Mouse (Mus musculus) regulatory T cell (primary cell): ENCODE results near the gene Ppp1cc.
"Not testable (repeated sequence)": the region's sequence is repeated elsewhere in the genome, so short reads cannot be mapped to it uniquely, and the experiment has no call there.

Experiments
- in situ Hi-C: fragments of 300-600 bp; cut with MboI, MseI; formaldehyde crosslinking; loops from one replicate; pipeline ENCODE4 v1.15.1; 2025; ENCODE audit warnings: high pct_unique_total_duplicates

The Ppp1cc gene

DNA sequence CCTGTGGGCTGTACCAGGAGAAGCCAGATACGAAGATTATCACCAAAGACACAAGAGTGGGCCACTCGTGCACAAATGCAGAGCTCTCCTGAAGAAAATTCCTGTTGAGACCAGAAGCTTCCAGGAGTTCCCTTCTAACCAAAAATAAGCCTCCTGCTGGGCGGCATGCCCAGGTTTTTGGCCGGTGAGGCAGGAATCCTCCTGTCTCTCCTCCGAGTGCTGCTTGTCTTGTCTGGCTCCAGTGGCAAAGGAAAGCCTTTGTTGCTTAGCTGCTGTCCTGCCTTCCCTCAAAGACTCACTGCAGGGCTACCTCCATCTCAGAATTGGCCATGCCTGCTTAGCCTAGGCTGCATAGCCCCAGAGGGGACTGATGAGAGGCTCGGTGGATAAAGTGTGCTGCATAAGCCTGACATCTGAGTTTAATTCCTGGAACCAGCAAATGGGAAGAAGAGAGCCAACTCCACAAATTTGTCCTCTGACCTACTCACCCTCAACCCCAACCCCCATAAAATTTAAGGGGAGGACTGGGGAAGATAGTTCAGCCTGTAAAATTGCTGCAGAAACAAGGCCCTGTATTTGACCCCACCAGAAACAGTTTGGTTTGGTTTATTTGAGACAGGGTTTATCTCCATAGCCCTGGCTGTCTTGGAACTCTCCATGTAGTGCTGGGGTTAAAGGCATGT lies 7.3 kb downstream of the Ppp1cc start:
- in situ Hi-C loops, result loop anchor here (5.0 kb wide), 1 partner anchor 33 kb away; no protein-coding TSS in a partner anchor

GRCm38 (mm10) chr5:122166636-122167161 lies 8.6 kb downstream of the Ppp1cc start:
- in situ Hi-C loops, result loop anchor here (5.0 kb wide), 1 partner anchor 34 kb away; no protein-coding TSS in a partner anchor

DNA sequence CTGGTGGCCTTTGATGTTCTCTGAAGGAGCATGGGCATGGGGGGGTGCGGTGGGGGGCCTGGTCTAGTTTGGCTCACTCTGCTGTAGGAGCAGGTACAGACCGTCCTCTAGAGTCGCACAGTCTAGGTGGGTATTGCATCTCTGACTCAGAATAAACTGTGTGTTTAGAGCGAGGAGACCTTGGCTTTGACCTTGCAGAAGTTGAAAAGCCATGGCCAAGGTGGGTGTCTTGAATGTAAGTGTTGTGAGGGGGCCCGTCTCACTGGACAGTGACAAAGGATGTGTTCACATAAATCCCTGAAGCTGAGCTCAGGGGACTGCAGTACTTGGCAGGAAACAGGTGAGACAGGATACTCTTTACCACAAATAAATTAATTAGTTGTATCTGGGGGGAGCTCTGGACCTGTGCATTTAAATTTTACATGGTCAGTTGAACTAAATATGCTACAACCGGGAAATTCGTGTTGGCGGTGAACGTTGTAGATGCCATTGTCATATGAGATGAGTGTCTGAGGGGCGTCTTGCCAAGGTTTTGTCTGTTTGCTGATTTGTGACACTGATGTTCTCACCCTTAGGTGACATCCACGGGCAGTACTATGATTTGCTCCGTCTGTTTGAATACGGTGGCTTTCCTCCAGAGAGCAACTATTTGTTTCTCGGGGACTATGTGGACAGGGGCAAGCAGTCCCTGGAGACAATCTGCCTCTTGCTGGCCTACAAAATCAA lies 10.4 kb downstream of the Ppp1cc start:
- in situ Hi-C loops, result loop anchor here (5.0 kb wide), 1 partner anchor 36 kb away; no protein-coding TSS in a partner anchor

DNA sequence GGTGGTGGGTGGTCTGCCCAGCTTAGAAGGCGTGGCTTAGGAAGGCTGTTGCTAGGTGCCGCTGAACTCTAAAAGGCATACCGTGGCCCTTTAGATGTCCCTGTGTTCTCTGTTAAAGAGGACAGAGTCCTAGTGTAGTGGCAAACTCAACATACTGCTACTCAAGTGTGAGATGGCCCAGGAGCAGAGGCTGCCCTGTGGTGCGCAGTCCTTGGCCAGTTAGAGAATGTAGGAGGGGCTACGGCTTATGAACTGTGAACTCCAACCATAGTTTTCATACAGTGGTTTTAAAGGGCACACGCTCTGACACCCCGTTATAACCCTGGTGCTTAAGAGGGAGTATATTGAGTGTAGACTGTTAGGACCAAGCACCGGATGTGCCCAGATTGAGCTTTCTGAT lies 13.0 kb downstream of the Ppp1cc start:
- in situ Hi-C loops, result no loop called here

DNA sequence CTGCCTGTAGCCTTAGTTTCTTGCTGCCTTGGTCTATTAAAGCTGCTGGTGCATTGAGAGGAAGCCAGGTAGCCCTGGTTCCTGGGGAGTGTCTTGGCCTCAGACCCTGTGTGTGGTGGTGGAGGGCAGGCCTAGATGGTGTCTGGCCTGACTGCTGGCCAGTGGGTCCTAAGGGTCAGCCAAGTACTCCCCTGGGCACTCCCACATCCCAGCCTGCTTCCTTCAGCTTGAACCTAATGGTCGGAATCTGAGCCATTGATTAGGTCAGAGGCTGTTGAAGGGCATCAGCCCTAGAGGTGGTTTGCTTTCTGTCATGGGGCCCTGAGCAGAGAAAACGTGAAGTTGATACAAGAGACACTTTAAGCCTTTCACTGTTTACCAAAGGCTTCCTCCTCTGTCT lies 17.3 kb downstream of the Ppp1cc start:
- in situ Hi-C loops, result no loop called here

- in situ Hi-C loops, result no loop called here
Measured at GRCm38 (mm10) chr5:122175961-122176360, 17.9 kb downstream of the Ppp1cc start.

- in situ Hi-C loops, result no loop called here
Measured at GRCm38 (mm10) chr5:122176398-122176797, 18.3 kb downstream of the Ppp1cc start.

GRCm38 (mm10) chr5:122179665-122180064 lies 21.6 kb downstream of the Ppp1cc start:
- in situ Hi-C loops, result no loop called here

DNA sequence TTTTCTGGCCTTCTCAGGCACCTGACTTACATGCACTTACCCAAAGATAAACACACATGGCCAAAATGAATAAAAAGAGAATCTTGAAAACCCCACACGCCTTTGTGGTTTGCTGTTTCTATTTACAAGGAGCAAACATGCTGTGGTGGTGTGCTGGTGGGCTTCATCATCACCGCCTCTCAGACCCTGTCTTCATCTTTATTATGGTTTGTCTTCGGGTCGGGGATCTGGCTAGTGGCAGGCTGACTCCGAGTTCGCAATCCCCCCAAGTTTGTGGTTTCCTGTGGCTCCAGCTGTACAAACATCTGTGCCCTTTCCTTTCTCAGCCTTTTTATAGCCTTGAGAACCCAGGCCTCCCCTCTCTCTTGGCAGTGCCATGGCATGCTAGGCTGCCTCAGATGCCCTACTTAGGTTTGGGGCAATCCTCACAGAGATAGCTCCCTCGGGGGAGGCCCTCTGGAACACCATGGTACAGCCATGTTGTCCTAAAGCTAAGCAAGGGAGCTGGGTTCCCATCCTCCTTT lies 26.3 kb downstream of the Ppp1cc start:
- in situ Hi-C loops, result no loop called here

DNA sequence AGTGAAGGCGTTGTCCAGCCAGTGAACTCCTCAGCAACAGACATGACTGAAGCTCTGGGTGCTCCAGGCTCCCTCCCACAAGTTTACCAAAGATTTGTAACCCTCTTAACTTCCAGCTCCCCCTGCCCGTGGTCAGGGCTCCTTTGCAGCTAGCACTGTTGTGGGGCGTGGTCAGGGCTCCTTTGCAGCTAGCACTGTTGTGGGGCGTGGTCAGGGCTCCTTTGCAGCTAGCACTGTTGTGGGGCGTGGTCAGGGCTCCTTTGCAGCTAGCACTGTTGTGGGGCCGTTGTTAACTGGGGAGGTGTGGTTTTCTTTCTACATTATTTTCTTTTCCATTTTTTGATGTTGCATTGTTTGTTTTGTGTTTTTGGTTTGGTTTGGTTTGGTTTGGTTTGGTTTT lies 26.8 kb downstream of the Ppp1cc start:
- in situ Hi-C loops, result not testable (repeated sequence)

DNA sequence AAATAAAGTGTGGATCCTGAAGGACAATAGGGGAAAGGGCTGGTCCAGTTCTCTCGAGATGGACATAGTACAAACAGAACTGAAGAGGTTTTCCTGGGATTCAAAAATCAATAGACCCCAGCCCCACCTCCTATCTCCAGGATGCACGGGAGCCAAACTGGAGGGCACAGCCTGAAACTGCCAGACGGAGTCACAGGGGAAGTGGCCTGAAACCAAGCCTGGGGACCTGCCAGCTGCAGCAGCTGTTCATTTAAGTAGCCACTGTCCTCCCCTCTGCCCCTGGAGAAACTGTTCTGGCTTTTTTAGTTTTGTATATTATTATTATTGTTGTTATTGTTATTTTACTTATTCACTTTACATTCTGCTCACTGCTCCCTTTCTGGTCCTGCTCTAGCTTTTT lies 31.0 kb downstream of the Ppp1cc start:
- in situ Hi-C loops, result no loop called here

GRCm38 (mm10) chr5:122190465-122190864 lies 32.4 kb downstream of the Ppp1cc start:
- in situ Hi-C loops, result no loop called here

- in situ Hi-C loops, result no loop called here
Measured at GRCm38 (mm10) chr5:122191269-122192063, 33.4 kb downstream of the Ppp1cc start.

DNA sequence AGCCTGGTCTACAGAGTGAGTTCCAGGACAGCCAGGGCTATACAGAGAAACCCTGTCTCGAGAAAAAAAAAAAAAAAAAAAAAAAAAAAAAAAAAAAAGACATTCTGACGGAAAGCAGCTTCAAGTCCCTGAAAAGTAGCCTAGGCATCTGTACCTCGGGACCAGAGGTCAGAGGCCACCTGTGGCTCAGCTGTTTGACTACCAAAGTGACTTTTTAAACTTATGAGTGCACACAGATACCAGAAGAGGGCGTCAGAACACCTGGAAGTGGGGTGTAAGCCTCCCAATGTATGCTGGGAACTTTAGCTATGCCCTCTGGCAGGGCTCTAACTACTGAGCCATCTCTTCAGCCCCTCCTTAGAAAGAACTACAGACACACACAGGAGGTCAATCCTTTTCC lies 34.3 kb downstream of the Ppp1cc start:
- in situ Hi-C loops, result no loop called here

- in situ Hi-C loops, result no loop called here
Measured at GRCm38 (mm10) chr5:122200872-122201271, 42.8 kb downstream of the Ppp1cc start.

DNA sequence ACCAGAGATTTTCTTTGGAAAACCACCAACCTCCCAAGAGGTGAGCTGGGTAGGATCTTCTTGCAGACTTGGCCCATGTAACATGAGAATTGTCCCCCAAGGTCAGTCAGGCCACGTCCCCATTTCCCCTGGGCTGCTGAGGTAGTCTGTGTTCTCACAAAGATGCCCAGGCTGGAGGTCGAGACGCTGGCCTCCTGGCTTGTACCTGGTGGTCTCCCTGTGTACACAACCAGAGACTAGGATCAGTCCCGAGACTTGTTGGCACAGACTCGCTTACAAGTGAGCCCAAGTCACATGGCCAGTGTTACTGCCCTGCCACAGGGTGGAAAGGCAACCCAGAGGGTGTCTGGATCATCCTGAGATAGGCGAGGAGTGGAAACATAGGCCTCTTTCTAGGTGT lies 43.8 kb downstream of the Ppp1cc start:
- in situ Hi-C loops, result no loop called here

GRCm38 (mm10) chr5:122204180-122204579 lies 46.1 kb downstream of the Ppp1cc start:
- in situ Hi-C loops, result no loop called here

- in situ Hi-C loops, result no loop called here
Measured at GRCm38 (mm10) chr5:122206475-122206874, 48.4 kb downstream of the Ppp1cc start, which contains the start of gene Hvcn1. Gene Hvcn1, plus strand, starts transcription at chr5:122206804.

DNA sequence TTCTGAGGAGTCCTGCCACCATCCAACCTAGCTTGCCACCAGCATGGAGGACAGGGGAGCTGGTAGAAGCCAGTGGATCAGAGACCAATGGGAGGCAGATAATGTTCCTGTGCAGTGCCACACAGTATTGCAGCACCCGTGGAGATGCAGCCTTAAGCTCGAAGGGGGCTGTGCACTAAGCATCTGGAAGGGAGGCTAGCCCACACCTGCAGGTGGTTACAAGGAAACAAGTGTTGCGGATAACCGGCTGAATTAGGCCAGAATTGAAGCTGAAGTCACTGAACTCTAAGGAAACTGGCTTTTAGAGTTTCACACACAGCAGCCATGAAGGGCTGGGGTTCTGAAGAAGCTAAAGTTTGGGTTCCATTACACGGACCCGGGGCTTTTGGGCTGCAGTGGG lies 50.8 kb downstream of the Ppp1cc start:
- in situ Hi-C loops, result no loop called here

- in situ Hi-C loops, result no loop called here
Measured at GRCm38 (mm10) chr5:122209591-122210368, 51.7 kb downstream of the Ppp1cc start.

DNA sequence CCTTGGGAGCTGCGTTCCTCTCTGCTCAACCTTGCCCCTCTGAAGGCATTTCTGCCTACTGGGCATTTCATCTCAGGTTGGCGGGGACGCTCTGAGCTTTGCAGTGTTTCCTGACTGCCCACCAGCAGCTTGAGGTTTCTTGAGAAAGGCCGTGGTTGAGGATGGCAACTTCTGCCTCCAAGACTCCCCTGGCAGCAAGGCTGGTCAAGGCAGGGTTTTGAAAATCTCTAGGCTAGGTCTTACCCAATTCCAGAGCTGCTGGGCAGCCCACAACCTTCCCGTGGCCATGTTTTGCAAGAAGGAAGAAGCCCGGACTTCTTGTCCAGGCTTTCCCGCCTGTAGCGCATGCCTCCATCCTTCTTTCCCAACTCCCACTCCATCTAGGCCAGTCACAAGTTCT lies 52.8 kb downstream of the Ppp1cc start:
- in situ Hi-C loops, result no loop called here
